Mouse (Mus musculus) intestine, embryonic 14.5 days (tissue): ENCODE data around the gene Phtf2. TPM values are rescaled to one million over a fixed set of nuclear protein-coding genes. Genes with fewer than 3 reads are reported as not detected.
"Not testable (repeated sequence)": the region's sequence is repeated elsewhere in the genome, so short reads cannot be mapped to it uniquely, and the experiment has no call there.

Source experiments
- ATAC-seq: fragments of 200-750 bp; cut with Nextera tagmentation; replicated peaks from 2 replicates; pipeline ENCODE4 v1.8.0; 2017; ENCODE audit warnings: low read depth, moderate number of reproducible peaks, moderate TSS enrichment, moderate library complexity; ENCODE audit not compliant: low FRiP score, low TSS enrichment
- DNase-seq: peaks from one replicate; pipeline ENCODE4 v3.0.0-alpha.2; 2018; ENCODE audit warnings: low spot score
- H3K27ac ChIP-seq: fragments of 300-500 bp; sonication (generic); 2 replicates; pipeline ENCODE4 v1.5.1; 2014; ENCODE audit warnings: low read depth, mild to moderate bottlenecking, control low read depth
- H3K27me3 ChIP-seq: fragments of 300-500 bp; sonication (generic); replicated peaks from 2 replicates; pipeline ENCODE4 v1.6.1; 2014; ENCODE audit warnings: low read length, control low read depth; ENCODE audit not compliant: control insufficient read depth, insufficient read depth
- H3K36me3 ChIP-seq: fragments of 300-500 bp; sonication (generic); 2 replicates; pipeline ENCODE4 v1.6.1; 2014; ENCODE audit warnings: low read length, control low read depth; ENCODE audit not compliant: control insufficient read depth, insufficient read depth
- H3K4me1 ChIP-seq: fragments of 300-500 bp; sonication (generic); replicated peaks from 2 replicates; pipeline ENCODE4 v1.6.1; 2014; ENCODE audit warnings: low read length, control low read depth, mixed read lengths; ENCODE audit not compliant: control insufficient read depth, insufficient read depth
- H3K4me2 ChIP-seq: fragments of 300-500 bp; sonication (generic); 2 replicates; pipeline ENCODE4 v1.6.1; 2014; ENCODE audit warnings: low read length
- H3K4me3 ChIP-seq: fragments of 300-500 bp; sonication (generic); 2 replicates; pipeline ENCODE4 v1.5.1; 2014; ENCODE audit warnings: low read depth, low read length, control low read depth, mixed read lengths
- H3K9ac ChIP-seq: fragments of 300-500 bp; sonication (generic); 2 replicates; pipeline ENCODE4 v1.6.1; 2014; ENCODE audit warnings: mild to moderate bottlenecking, low read length
- H3K9me3 ChIP-seq: fragments of 300-500 bp; sonication (generic); 2 replicates; pipeline ENCODE4 v1.6.1; 2016; ENCODE audit warnings: low read length, control low read depth; ENCODE audit not compliant: control insufficient read depth
- WGBS: fragments of 180-500 bp; shearing (Covaris S2); extraction: QIAGEN DNeasy Blood & Tissue Kit; methylation state at CpG from one replicate; pipeline ENCODE4 v1.1.7; 2014; 5-methylcytosine and 5-hydroxymethylcytosine counted together
- polyA plus RNA-seq: library from polyadenylated mRNA; unstranded; fragments of >200 nt; fragmentation: Nextera tagmentation; extraction: Ambion mirVana; gene quantifications from 2 replicates; pipeline ENCODE4 v1.2.1, GENCODE M21; 2014

Phtf2 gene
- polyA plus RNA-seq, 1 experiment from 2014 or later = 11.4 TPM

GRCm38 (mm10) chr5:20714619-20715018 is 167.3 kb downstream of the Phtf2 start:
- H3K4me2 ChIP-seq, H3K27me3 ChIP-seq, DNase-seq, H3K4me3 ChIP-seq, H3K9ac ChIP-seq, H3K27ac ChIP-seq, ATAC-seq, H3K9me3 ChIP-seq, H3K36me3 ChIP-seq, H3K4me1 ChIP-seq: not testable (repeated sequence)
- WGBS = 90% methylated on average over 1 of the region's 1 CpGs

GRCm38 (mm10) chr5:20710845-20711244 is 171.1 kb downstream of the Phtf2 start:
- H3K4me2 ChIP-seq, H3K9me3 ChIP-seq, DNase-seq, H3K27ac ChIP-seq, H3K27me3 ChIP-seq, H3K9ac ChIP-seq, H3K4me3 ChIP-seq, ATAC-seq, H3K36me3 ChIP-seq, H3K4me1 ChIP-seq: not testable (repeated sequence)
- WGBS = 90% methylated on average over 6 of the region's 6 CpGs

Other genes with a start within 250 kb of the Phtf2 start
- gene Tmem60, start 67 bp upstream of the Phtf2 start, polyA plus RNA-seq = 54.7 and 61.3 TPM in 2 replicates
- gene Rsbn1l, start 74.3 kb upstream of the Phtf2 start, polyA plus RNA-seq = 7.1 and 8.6 TPM in 2 replicates
- 22.1 and 24.7 TPM in 2 replicates for gene Ptpn12, start 173.8 kb upstream of the Phtf2 start, polyA plus RNA-seq